ENCODE assay signal across 23 mouse cellular contexts in the genomic region with DNA sequence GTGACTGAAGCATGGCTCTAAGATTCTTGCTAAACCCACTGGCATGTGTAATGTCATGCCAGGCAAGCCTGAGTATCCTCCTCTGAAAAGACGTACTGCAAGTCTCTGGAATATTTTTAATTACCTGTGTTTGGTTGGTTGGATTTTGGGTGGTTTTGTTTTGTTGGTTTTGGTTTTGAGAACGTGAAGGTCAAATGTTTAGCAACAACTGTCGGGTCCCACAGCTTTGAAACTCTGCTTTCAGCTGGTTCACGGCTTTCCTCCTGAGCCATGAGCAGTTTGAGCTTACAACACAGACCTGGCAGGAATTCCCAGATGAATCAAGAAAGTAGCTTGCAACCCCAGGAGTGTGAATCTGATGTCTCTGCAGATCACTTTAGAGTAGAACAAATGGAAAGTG. TPM values are rescaled to one million over a fixed set of nuclear protein-coding genes. Genes with fewer than 3 reads are reported as not detected.
A peak's percentile ranks its signal among the peaks of the same experiment; 100 is the strongest.
DNase-seq lines count a peak whose midpoint lies in the region; ATAC-seq and TF ChIP-seq lines count a peak whose summit lies in the region.
"Had no signal": no experiment of that assay in that cellular context is flagged by ENCODE, and none has a peak within 500 bp of the region (broad histone marks: within the 10 kb centered on the region; RNA-seq: fewer than 3 reads in every experiment).

No protein-coding gene starts in this region.

- no peak overlapping the region for H3K9ac ChIP-seq in kidney, embryonic 15.5 days
- no peak overlapping the region for H3K9ac ChIP-seq in liver, postnatal 0 days (replicated peaks)
- H3K9ac ChIP-seq in liver, embryonic 12.5 days = no peak overlapping the region
- H3K9ac ChIP-seq: embryonic facial prominence, embryonic 12.5 days; forebrain, embryonic 15.5 days; hindbrain, embryonic 12.5 days had no signal

- peak; percentile 54 for DNase-seq in adrenal gland, adult 2 months
- no peak for DNase-seq in adrenal gland, adult 8-10 months
- DNase-seq in kidney, adult 11 months = peak; percentile 21
- DNase-seq in kidney, postnatal 10 days = no peak
- peak; percentile 20 for DNase-seq in kidney, postnatal 14 days
- no peak for DNase-seq in liver, postnatal 0 days
- DNase-seq: B cell, adult 2 months; cerebellum, adult 11-12 months; cerebellum, adult 9-10 months; cerebellum, postnatal 25 days; gastrocnemius, postnatal 10 days; heart, adult 18-20 months; heart, postnatal 10 days; heart, postnatal 4 days had no signal

- no peaks in the 10 kb centered on the region for H3K9me3 ChIP-seq in kidney, embryonic 15.5 days (replicated peaks)
- no peaks in the 10 kb centered on the region for H3K9me3 ChIP-seq in liver, postnatal 0 days (ENCODE audit: low read length)
- no peaks in the 10 kb centered on the region for H3K9me3 ChIP-seq in liver, embryonic 12.5 days (replicated peaks)
- H3K9me3 ChIP-seq: embryonic facial prominence, embryonic 12.5 days; forebrain, embryonic 15.5 days; G1E; heart, embryonic 10.5 days; hindbrain, embryonic 12.5 days had no signal

- no peak overlapping the region for H3K4me2 ChIP-seq in kidney, embryonic 15.5 days
- H3K4me2 ChIP-seq in liver, postnatal 0 days (ENCODE audit: low read depth, low read length) = no peak overlapping the region
- H3K4me2 ChIP-seq in liver, embryonic 12.5 days = no peak overlapping the region
- H3K4me2 ChIP-seq: embryonic facial prominence, embryonic 12.5 days; forebrain, embryonic 15.5 days; hindbrain, embryonic 12.5 days had no signal

- ATAC-seq in kidney, embryonic 15.5 days (replicated peaks; ENCODE audit: low FRiP score) = no peak
- ATAC-seq in liver, postnatal 0 days = peak; percentile 30; the same call in 1 of the 2 replicates
- no peak for ATAC-seq in liver, embryonic 12.5 days
- ATAC-seq: CD4-positive, CD25-positive, alpha-beta regulatory T cell, adult 4 months; forebrain, embryonic 15.5 days; hindbrain, embryonic 16.5 days had no signal

- no peak for TF ChIP-seq CTCF in liver, postnatal 0 days (IDR thresholded peaks at IDR 0.05; ENCODE audit: low read depth)

- H3K4me1 ChIP-seq in kidney, embryonic 15.5 days = no peaks in the 10 kb centered on the region
- H3K4me1 ChIP-seq in liver, postnatal 0 days (ENCODE audit: insufficient read depth) = peaks cover 9% of the 10 kb centered on the region
- peaks cover 22% of the 10 kb centered on the region for H3K4me1 ChIP-seq in liver, embryonic 12.5 days
- H3K4me1 ChIP-seq: embryonic facial prominence, embryonic 12.5 days; heart, embryonic 10.5 days; hindbrain, embryonic 12.5 days had no signal

- H3K27ac ChIP-seq in kidney, embryonic 15.5 days = no peak overlapping the region
- H3K27ac ChIP-seq in liver, postnatal 0 days (ENCODE audit: low read depth) = peak overlapping the region; percentile 76
- H3K27ac ChIP-seq in liver, embryonic 12.5 days = no peak overlapping the region
- H3K27ac ChIP-seq: embryonic facial prominence, embryonic 12.5 days; forebrain, embryonic 15.5 days; heart, embryonic 10.5 days; hindbrain, embryonic 12.5 days had no signal

- H3K4me3 ChIP-seq in kidney, embryonic 15.5 days (replicated peaks) = no peak overlapping the region
- no peak overlapping the region for H3K4me3 ChIP-seq in liver, postnatal 0 days (ENCODE audit: low read depth, low read length)
- no peak overlapping the region for H3K4me3 ChIP-seq in liver, embryonic 12.5 days
- H3K4me3 ChIP-seq: embryonic facial prominence, embryonic 12.5 days; forebrain, embryonic 15.5 days; heart, embryonic 10.5 days; hindbrain, embryonic 12.5 days had no signal

- no peak for TF ChIP-seq EP300 in liver, postnatal 0 days (IDR thresholded peaks at IDR 0.05; ENCODE audit: low read depth)

- WGBS in kidney, embryonic 15.5 days = 83% methylated on average over 4 of the region's 4 CpGs
- WGBS in liver, postnatal 0 days (ENCODE audit: insufficient replicate concordance) = 64% methylated on average over 4 of the region's 4 CpGs
- WGBS in liver, embryonic 12.5 days (ENCODE audit: insufficient replicate concordance) = 89% methylated on average over 4 of the region's 4 CpGs

- peaks cover 46% of the 10 kb centered on the region for H3K36me3 ChIP-seq in kidney, embryonic 15.5 days
- H3K36me3 ChIP-seq in liver, postnatal 0 days (replicated peaks; ENCODE audit: insufficient read depth, low read length) = peaks cover 39% of the 10 kb centered on the region
- peaks cover 47% of the 10 kb centered on the region for H3K36me3 ChIP-seq in liver, embryonic 12.5 days

- H3K27me3 ChIP-seq in kidney, embryonic 15.5 days = no peaks in the 10 kb centered on the region
- no peaks in the 10 kb centered on the region for H3K27me3 ChIP-seq in liver, postnatal 0 days (ENCODE audit: insufficient read depth, low read length)
- H3K27me3 ChIP-seq in liver, embryonic 12.5 days (replicated peaks) = no peaks in the 10 kb centered on the region
- H3K27me3 ChIP-seq: embryonic facial prominence, embryonic 12.5 days; forebrain, embryonic 15.5 days; hindbrain, embryonic 12.5 days had no signal

RNA-seq across cellular contexts. Expression of gene Ppm1a, which starts 29.7 kb away (rescaled TPM):
- 100 to 1,000 TPM; 232 to 265 TPM for total RNA-seq in adrenal gland, adult 2 months (2021)
- polyA plus RNA-seq in adrenal gland, adult 2 months (2012; rRNA removed) = 39.0 and 48.1 TPM in 2 replicates
- 100 to 1,000 TPM; 249 to 301 (median 265) TPM for total RNA-seq in adrenal gland, adult 8-10 months (2022)
- 43.0 and 43.8 TPM in 2 replicates for polyA plus RNA-seq in kidney, embryonic 15.5 days (2015; fragmentation: Nextera tagmentation; extraction: Ambion mirVana)
- 36.1 and 42.8 TPM in 2 replicates for polyA plus RNA-seq in liver, postnatal 0 days (2015; fragmentation: Nextera tagmentation; extraction: Ambion mirVana)
- polyA plus RNA-seq in liver, embryonic 12.5 days (2016; fragmentation: Nextera tagmentation; extraction: Ambion mirVana) = 47.3 and 52.6 TPM in 2 replicates

Comparison
In these comparisons a context has a peak if more than half of its experiments do, and no peak if none do; other contexts are left out.
1. DNase-seq: peak in adrenal gland, adult 2 months (single experiment), kidney, adult 11 months (single experiment) and kidney, postnatal 14 days (single experiment); none in adrenal gland, adult 8-10 months (single experiment), kidney, postnatal 10 days (single experiment) and liver, postnatal 0 days (single experiment).